Mouse (Mus musculus) left cerebral cortex, adult 2 months (tissue): Measurements from ENCODE around the gene Mia2. TPM values are rescaled to one million over a fixed set of nuclear protein-coding genes. Genes with fewer than 3 reads are reported as not detected.
A peak's percentile ranks its signal among the peaks of the same experiment; 100 is the strongest.

Source experiments
- DNase-seq, 2 experiments: peaks; one replicate each; pipeline ENCODE4 v3.0.0; 2021 to 2022; ENCODE audit warnings: low spot score in 2 of 2, mixed read lengths in 1 of 2; ENCODE audit errors: extremely low spot score in 1 of 2
- H3K27ac ChIP-seq: fragments of 200-600 bp; 2 replicates; pipeline ENCODE4 v1.8.1; 2022
- H3K4me3 ChIP-seq: fragments of 200-600 bp; 2 replicates; pipeline ENCODE4 v1.8.1; 2022
- CTCF ChIP-seq: fragments of 200-600 bp; IDR thresholded peaks from 2 replicates; pipeline ENCODE4 v1.8.1; 2022; ENCODE audit warnings: antibody characterized with exemption, mild to moderate bottlenecking, moderate library complexity
- intact Hi-C: fragments of 180-260 bp; cut with DNase I; formaldehyde crosslinking; loops from one replicate; pipeline ENCODE4 v1.15.1; 2025
- total RNA-seq, 2 experiments: library from RNA; stranded (reverse); gene quantifications; 2 replicates each; pipeline ENCODE4 v1.2.3; 2021

The Mia2 gene
- total RNA-seq, 2 experiments from 2014 or later: 42.4 to 47.4 TPM

DNA sequence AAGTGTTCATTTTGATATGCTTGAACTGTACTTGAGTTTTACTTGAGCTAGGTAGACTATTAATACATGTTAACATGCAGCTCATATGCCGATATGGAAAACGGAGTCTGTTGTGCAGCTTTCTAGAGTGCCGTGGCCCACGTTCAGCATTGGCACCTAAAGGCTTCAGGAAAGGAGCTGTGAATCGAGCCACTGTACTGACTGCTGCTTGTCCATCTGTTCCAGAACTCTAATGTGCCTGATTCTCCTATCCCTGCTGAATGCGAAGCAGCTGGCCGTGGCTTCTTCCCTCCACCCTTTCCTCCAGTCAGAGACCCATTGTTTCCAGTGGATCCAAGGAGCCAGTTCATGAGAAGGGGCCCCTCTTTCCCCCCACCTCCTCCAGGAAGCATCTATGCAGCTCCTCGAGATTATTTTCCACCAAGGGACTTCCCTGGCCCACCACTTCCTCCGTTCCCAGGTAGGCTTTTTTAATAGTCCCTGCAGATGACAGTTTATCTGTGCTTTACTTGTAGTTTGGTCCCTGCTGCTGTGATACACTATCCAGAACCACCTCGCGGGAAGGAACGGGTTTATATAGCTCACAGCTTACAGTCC is 92.6 kb downstream of the Mia2 start:
- intact Hi-C loops: no loop called here
- no peak for TF ChIP-seq CTCF
- Histone ChIP-seq H3K4me3 (no peak overlapping the region), H3K27ac (no peak overlapping the region)
- no peak for DNase-seq

GRCm38 (mm10) chr12:59193637-59194036 is 98.0 kb downstream of the Mia2 start:
- no peak for DNase-seq
- intact Hi-C loops: no loop called here
- H3K4me3 ChIP-seq: no peak overlapping the region
- TF ChIP-seq CTCF: no peak
- H3K27ac ChIP-seq: no peak overlapping the region

DNA sequence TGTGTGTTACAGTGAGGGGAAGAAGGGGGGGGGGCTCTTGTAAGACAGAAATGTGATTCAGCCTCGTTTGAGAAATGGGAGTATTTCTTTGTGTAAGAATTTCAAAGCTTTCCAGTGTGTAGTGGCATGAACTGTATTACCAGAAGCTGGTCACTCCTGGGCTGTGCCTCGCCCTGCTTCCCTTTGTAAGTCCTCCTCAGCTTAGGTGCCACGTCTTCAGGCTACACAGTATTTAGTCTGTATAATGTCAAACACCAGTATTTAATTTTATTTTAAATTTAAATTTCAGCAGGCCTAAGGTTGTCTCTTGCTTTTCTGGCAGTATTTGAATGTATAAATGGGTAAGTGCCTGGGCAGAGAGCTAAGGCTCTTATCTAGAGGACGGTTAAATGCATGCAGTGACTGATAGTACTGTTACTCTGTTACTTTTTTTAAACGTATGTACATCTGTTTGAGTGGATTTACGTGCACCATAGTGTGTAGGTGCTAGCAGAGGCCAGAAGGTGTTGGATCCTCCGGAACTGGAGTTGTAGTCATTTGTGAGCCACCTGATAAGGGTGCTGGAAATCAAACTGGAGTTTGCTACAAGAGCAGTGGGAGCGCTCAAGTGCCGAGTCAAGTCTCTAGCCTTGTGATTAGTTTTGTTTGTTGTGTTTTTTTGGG is 98.9 kb downstream of the Mia2 start:
- no peak for TF ChIP-seq CTCF
- Histone ChIP-seq H3K4me3 (no peak overlapping the region), H3K27ac (no peak overlapping the region)
- no peak for DNase-seq
- intact Hi-C loops: no loop called here

DNA sequence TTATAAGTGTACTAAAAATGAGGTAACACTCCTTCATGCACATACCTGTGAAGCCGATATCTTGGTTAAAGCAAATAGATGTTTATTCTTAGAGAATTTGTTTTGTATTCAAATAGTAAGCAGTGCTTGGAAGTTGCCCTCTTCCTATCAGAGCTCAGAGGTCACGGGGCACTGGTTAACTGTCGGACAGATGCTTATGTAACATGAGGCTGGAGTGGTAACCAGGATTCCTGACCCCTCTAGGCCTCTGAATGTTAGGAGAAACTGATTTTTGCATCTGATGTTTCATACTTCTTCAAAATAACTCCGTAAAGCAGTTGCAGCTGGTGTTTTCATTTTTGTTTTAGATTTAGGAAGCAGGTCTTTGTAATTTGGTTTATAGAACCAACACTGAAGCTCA is 99.5 kb downstream of the Mia2 start:
- DNase-seq: no peak
- intact Hi-C loops: no loop called here
- no peak for TF ChIP-seq CTCF
- H3K4me3 ChIP-seq: no peak overlapping the region
- no peak overlapping the region for H3K27ac ChIP-seq

GRCm38 (mm10) chr12:59195941-59196340 is 100.3 kb downstream of the Mia2 start:
- Histone ChIP-seq H3K4me3 (no peak overlapping the region), H3K27ac (no peak overlapping the region)
- no peak for DNase-seq
- intact Hi-C loops: no loop called here
- no peak for TF ChIP-seq CTCF

DNA sequence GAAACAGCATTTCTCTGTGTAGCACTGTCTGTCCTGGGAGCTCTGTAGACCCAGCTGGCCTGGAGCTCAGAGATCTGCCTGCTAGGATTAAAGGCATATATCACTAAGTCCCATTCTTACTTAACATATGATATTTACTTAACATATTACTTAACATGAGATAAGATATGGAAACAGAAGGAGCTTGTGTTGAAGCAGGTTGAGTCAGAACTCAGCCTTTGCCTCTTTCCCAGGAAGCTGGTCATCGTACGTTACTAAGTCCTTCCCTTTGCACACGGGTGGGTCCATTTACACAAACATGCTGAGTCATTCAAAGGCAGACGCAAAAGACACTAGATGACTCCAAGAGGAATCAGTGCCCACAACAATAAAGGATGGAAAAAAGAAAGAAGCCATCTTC is 103.2 kb downstream of the Mia2 start:
- H3K4me3 ChIP-seq: no peak overlapping the region
- no peak overlapping the region for H3K27ac ChIP-seq
- no peak for DNase-seq
- no peak for TF ChIP-seq CTCF
- intact Hi-C loops: no loop called here

DNA sequence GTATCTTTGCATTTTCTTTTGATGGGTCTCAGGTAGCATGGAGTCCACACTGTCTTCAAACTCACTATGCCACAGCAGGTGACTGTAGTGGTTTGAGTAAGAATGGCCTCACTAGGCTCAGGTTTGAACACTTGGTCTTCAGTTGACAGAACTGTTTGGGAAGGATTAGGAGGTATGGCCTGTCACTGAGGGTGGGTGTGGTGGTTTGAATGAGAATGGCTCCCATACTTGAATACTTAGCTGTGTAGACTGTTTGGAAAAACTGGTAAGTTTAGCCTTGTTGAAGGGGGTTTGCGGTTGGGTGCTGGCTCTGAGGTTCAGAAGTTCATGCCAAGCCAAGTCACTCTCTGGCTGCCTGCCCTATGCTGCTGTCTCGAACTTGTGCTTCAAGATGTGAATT is 103.8 kb downstream of the Mia2 start:
- H3K4me3 ChIP-seq: no peak overlapping the region
- no peak for DNase-seq
- H3K27ac ChIP-seq: no peak overlapping the region
- intact Hi-C loops: no loop called here
- TF ChIP-seq CTCF: no peak

GRCm38 (mm10) chr12:59205571-59205970 is 110.0 kb downstream of the Mia2 start:
- no peak for TF ChIP-seq CTCF
- Histone ChIP-seq H3K4me3 (no peak overlapping the region), H3K27ac (no peak overlapping the region)
- DNase-seq: no peak
- intact Hi-C loops: no loop called here

DNA sequence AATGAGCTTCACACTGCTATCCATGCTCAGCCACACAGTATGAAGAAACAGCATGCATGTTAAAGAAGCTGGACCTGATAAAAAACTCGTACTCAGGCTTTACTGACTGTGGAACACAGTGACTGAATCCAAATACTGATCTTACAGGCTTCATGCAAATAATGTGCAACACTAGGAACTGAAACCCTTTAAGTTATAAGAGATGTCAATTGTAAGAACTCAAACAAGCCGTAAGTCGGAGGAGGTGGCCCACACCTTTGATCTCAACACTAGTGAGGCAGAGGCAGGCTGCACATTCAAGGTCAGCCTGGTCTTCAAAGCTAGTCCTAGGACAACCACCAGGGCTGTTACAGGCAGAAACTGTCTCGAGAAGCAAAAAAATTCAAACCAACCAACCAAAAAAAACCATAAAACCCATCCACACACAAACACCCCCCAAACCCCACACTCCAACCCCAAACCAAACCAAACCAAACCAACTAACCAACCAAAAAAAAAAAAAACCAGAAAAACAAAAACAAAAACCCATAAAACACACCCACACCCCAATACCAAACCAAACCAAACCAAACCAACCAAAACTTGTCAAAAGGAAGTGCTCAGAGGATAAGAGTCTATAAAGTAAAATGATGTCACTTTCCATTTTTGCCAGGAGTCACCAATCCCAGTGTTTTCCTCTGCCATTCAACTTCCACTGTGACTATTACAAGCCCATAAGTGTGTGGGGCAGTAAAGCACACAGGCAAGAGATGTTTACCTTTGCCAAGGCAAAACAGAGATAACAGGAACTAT is 110.8 kb downstream of the Mia2 start:
- intact Hi-C loops: no loop called here
- no peak for DNase-seq
- Histone ChIP-seq H3K27ac (no peak overlapping the region), H3K4me3 (no peak overlapping the region)
- TF ChIP-seq CTCF: no peak

- no peak for DNase-seq
- intact Hi-C loops: no loop called here
Measured at GRCm38 (mm10) chr12:59207000-59207390, 111.4 kb downstream of the Mia2 start.

GRCm38 (mm10) chr12:59207814-59208213 is 112.2 kb downstream of the Mia2 start:
- no peak for DNase-seq
- Histone ChIP-seq H3K27ac (no peak overlapping the region), H3K4me3 (no peak overlapping the region)
- intact Hi-C loops: no loop called here
- no peak for TF ChIP-seq CTCF

More at GRCm38 (mm10) chr12:59207000-59207390, 111.4 kb downstream of the Mia2 start:
- Histone ChIP-seq H3K27ac (no peak overlapping the region), H3K4me3 (no peak overlapping the region)
- TF ChIP-seq CTCF: no peak

DNA sequence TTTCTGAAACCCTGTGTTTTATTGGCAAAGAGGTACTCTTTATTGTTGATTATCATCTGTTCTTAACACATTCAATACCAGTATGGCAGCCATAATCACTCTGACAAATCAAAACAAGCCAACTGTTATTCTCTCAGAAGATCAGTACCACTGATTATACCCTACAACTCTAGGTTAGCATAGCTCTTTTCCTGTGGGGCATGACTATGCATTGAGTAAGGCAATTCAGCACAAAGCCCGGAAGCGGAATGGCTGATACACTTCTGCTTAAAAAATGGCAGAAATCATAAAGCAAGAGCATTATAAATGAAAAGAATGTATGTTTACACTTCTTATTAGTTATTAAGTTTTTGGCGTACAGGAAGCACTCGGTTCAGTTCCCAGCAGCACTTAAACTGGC is 120.6 kb downstream of the Mia2 start:
- no peak for DNase-seq
- peak overlapping the region; percentile 87 for H3K4me3 ChIP-seq
- no peak for TF ChIP-seq CTCF
- intact Hi-C loops: loop anchor here (2.0 kb wide), 1 partner anchor 205 kb away; no protein-coding TSS in a partner anchor
- no peak overlapping the region for H3K27ac ChIP-seq
